Mouse (Mus musculus) layer of hippocampus, adult 11-12 months (tissue): ENCODE data around the gene Nedd4.

Experiments
- DNase-seq: peaks from one replicate; pipeline ENCODE4 v3.0.0; 2022; ENCODE audit warnings: low spot score

The Nedd4 gene

DNA sequence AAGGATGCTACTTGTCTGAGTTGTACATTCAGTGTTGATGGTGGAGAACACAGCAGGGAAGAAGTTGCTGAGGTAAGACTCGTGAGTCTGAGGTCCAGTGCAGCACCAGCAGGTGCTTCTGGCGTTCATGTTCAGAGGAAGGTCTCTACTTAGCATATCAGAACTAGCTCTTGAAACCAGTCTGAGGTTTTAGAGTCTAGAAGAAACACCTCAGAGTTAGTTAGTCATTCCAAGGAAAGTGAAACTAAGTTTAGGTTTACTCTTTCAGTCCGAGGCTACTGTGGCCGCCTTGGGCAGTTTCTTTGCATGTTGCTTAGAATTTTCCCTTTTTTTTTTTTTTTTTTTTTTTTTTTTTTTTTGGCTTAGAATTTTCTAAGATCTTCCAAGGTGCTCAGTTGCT is 16.6 kb downstream of the Nedd4 start:
- DNase-seq: no peak

GRCm38 (mm10) chr9:72681652-72682228 is 19.6 kb downstream of the Nedd4 start:
- DNase-seq: no peak

DNA sequence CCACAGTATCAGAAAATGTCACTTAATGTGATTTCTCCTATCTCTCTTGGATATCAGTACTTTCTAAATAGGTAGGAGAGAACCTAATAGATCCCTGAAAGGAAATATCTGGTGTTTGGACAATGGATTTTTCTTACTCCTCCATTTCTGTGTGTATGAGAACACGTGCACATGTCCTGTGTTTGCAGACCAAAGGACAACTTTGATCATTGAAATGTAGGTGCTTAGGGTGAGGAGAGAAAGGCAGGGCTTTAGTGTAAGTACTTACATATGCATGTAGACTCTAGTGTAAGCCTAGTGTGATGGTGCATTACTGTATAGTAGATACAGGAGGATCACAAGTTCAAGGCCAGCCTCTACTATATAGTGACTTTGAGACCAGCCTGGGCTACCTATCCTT is 21.1 kb downstream of the Nedd4 start:
- no peak for DNase-seq

- DNase-seq: no peak
Observed at GRCm38 (mm10) chr9:72685231-72685630, 23.1 kb downstream of the Nedd4 start.

DNA sequence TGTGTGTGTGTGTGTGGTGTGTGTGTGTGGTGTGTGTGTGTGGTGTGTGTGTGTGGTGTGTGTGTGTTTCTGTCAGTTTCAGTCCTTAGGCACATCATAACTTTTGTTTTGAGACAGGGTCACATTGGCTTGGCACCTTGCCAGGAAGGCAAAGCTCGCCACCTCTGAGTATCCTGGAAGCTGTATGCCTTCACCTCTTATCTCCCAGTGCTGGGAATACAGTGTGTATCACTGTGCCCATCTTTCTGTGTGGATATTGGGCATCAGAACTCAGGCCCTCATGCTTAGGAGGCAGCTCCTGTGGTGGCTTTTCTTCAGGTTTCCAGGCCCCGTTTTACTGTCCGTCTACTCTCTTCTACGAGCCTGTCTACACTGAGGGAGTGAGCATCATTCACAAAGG is 24.4 kb downstream of the Nedd4 start:
- DNase-seq: no peak

GRCm38 (mm10) chr9:72689522-72689921 is 27.4 kb downstream of the Nedd4 start:
- DNase-seq: no peak

DNA sequence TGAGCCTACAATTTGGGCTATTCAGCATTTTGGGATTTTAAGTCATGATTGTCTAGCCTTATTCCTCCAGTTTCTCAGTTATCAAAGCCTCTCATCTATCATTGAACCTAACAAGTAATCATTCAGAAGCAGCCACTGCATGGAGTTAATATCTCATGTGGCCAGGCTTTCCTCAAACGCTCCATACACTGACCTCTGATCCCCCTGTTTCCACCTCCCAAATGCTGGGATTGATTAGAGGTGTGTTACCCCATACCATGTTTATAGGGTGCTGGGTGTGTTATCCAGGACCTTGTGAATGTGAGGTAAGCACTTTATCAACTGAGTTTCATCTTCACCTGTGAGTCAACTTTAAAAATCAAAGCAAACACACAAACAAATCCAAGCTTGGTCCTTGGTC is 28.7 kb downstream of the Nedd4 start:
- DNase-seq: no peak

GRCm38 (mm10) chr9:72691942-72692341 is 29.8 kb downstream of the Nedd4 start:
- no peak for DNase-seq

- DNase-seq: peak; percentile 29
Observed at GRCm38 (mm10) chr9:72693081-72693696, 31.0 kb downstream of the Nedd4 start.

DNA sequence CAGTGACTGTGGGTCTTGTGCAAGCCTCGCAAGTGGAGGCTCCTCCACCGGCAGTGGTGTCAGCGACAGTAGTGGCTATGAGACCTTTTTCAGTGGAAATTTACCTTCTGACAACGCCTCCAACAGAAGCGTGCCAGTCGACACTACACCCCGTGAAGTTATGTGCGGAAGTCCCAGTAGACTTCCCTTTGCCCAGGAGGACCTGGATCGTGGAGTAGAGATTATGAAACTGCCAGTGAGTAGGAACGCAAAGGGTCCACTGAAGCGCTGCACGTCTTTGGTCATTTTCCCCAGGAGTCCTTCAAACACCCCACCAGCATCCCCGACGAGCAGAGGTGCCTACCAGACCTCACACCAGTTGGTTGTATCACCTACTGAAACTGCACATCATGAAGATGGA is 31.7 kb downstream of the Nedd4 start:
- no peak for DNase-seq

DNA sequence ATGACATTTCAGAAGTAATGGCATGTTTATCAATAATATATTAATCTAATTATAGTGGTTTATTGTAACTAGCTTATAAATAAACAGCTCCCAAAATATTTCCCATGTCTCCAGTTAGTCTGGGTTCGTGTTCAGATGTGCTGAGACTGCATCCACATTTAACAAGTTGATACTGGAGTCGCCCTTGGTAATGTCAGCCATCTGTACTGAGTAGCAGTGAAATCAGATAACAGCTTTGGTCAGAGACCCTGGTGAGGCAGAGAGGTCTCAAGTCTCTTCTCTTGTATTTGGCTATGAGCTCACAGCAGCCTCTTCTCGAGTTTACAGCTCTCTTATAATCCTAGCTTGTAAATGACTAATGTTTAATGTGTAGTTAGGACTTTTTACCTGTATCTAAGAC is 34.4 kb downstream of the Nedd4 start:
- no peak for DNase-seq

- no peak for DNase-seq
Observed at GRCm38 (mm10) chr9:72697779-72698178, 35.6 kb downstream of the Nedd4 start.

GRCm38 (mm10) chr9:72699702-72700101 is 37.6 kb downstream of the Nedd4 start:
- no peak for DNase-seq

GRCm38 (mm10) chr9:72701441-72701840 is 39.3 kb downstream of the Nedd4 start:
- DNase-seq: no peak

GRCm38 (mm10) chr9:72702075-72702474 is 39.9 kb downstream of the Nedd4 start:
- no peak for DNase-seq

GRCm38 (mm10) chr9:72703142-72703541 is 41.0 kb downstream of the Nedd4 start:
- DNase-seq: no peak

- DNase-seq: no peak
Observed at GRCm38 (mm10) chr9:72703754-72704153, 41.6 kb downstream of the Nedd4 start.

DNA sequence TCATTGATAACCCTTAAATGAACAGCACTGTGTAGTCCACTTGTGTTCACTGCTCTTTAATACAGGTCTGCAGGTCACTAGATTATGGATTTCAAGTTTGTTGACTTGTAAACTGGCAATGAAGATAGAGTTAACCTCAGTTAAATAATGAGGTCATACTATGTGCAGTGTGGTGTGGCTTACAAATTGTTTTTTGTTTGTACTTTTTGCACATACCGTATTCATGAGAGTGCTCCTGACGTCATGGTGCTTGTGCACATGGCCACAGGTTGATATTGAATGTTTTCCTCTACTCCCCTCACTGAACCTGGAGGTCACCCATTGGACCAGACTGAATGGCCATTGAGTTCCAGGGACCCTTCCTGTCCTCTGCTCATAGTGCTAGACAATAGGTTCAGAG is 43.1 kb downstream of the Nedd4 start:
- DNase-seq: no peak

DNA sequence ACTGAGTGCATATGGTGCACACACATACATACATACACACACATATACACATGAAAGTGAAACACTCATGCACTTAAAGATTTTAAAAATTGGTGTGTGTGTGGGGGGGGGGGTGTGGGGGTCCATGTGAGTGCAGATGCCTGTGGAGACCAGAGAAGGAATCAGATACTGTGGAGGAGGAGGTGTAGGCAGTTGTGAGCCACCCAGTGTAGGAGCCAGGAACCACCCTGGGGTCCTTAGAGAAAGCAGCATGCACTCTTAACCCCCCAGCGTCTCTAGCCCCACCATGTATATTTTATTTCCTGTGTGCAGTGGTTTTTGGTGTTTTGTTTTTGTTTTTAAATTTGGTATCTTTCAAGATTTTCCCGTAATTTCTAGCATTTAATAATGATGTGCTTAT is 45.9 kb downstream of the Nedd4 start:
- DNase-seq: no peak

DNA sequence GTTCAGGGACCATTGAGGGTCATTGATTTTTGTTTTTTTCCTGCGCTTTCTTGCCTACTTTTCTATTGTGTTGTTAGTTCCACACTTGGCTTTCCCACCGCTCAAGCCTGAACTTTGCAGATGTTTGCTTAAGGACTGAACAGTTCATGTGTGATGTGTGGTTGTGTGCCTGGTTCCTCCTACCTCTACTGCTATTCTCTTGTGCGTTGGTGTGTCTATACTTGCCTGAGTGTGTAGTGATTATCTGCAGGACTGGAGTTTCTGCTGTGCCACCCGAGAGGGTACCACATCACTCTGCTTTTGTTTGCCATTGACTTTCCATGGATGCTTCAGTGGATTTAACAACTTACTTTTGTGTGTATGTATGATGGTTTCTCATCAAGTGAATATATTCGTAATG is 46.5 kb downstream of the Nedd4 start:
- no peak for DNase-seq

DNA sequence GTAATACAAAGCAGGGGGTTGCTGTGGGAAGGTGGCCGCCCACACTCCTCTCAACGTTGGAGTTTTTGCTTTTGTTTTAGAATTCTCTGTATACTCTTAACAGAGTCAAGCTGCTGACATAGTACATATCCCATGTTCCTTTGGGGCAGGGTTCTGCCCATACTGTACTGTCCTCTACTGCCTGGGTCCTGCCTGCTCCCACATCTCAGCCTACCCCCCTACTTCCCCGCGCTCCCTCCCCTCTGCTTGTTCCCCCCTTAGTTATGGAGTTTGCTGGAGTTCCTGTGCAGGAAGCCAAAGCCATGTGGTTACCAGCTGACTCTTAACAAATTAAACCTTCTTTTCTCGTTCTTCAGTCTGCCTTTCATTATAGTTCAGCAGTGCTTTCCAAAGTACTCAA is 47.9 kb downstream of the Nedd4 start:
- DNase-seq: no peak

- no peak for DNase-seq
Observed at GRCm38 (mm10) chr9:72714945-72715344, 52.8 kb downstream of the Nedd4 start.

DNA sequence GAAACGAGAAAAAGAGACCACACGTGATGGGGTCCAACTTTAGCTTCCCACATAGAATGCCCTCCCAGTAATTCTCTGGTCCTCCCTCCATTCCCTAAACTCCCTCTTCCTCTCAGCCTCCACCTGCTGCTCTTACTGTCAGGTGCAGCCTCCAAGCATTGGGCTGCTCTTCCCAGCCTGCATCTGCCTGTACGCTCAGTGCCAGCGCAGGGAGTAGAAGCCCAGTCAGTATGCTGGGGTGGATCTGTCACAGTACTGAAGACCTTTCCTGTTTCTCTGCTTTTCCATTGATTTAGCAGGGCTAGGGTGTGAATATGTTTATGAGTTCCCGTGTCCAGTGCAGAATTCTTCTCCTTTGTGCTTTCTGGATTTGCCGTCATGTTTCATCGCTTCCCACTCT is 54.1 kb downstream of the Nedd4 start:
- no peak for DNase-seq

- no peak for DNase-seq
Observed at GRCm38 (mm10) chr9:72719143-72719542, 57.0 kb downstream of the Nedd4 start.
